Mouse (Mus musculus) stomach, adult 2 months (tissue): ENCODE results near the gene Atg5. TPM values are rescaled to one million over a fixed set of nuclear protein-coding genes. Genes with fewer than 3 reads are reported as not detected.

Experiments
- polyA plus RNA-seq: library from polyadenylated mRNA; depleted of rRNA; stranded (reverse); fragments of >200 nt; gene quantifications from 2 replicates; pipeline ENCODE4 v1.2.3, GENCODE M21; 2012; rRNA removed

Atg5 gene
- 3.5 and 3.8 TPM in 2 replicates for polyA plus RNA-seq

GRCm38 (mm10) chr10:44268145-44268860 is at the start of gene Atg5:
Gene Atg5, plus strand, starts transcription at chr10:44268358.

Other genes starting within 250 kb of the Atg5 start
- gene Crybg1, start 119.5 kb upstream of the Atg5 start, polyA plus RNA-seq, result 5.0 and 6.1 TPM in 2 replicates